Mouse (Mus musculus) embryonic facial prominence, embryonic 13.5 days (tissue): ENCODE measurements around the gene Ccdc33. TPM values are rescaled to one million over a fixed set of nuclear protein-coding genes. Genes with fewer than 3 reads are reported as not detected.

ENCODE experiments used
- ATAC-seq: fragments of 200-750 bp; cut with Nextera tagmentation; 2 replicates; pipeline ENCODE4 v1.8.0; 2017; ENCODE audit warnings: low read depth; ENCODE audit not compliant: insufficient number of reproducible peaks, insufficient read depth, low FRiP score, low TSS enrichment
- H3K27ac ChIP-seq: fragments of 300-500 bp; sonication (generic); 2 replicates; pipeline ENCODE4 v1.5.1; 2015; ENCODE audit warnings: moderate library complexity, mild to moderate bottlenecking, inconsistent platforms
- H3K27me3 ChIP-seq: fragments of 300-500 bp; sonication (generic); 2 replicates; pipeline ENCODE4 v1.6.1; 2015; ENCODE audit warnings: mild to moderate bottlenecking, inconsistent platforms
- H3K36me3 ChIP-seq: fragments of 300-500 bp; sonication (generic); 2 replicates; pipeline ENCODE4 v1.6.1; 2015; ENCODE audit warnings: mild to moderate bottlenecking, inconsistent platforms
- H3K4me1 ChIP-seq: fragments of 300-500 bp; sonication (generic); 2 replicates; pipeline ENCODE4 v1.6.1; 2015; ENCODE audit warnings: inconsistent platforms
- H3K4me2 ChIP-seq: fragments of 300-500 bp; sonication (generic); 2 replicates; pipeline ENCODE4 v1.6.1; 2015; ENCODE audit warnings: moderate library complexity, mild to moderate bottlenecking, inconsistent platforms
- H3K4me3 ChIP-seq: fragments of 300-500 bp; sonication (generic); 2 replicates; pipeline ENCODE4 v1.5.1; 2015; ENCODE audit warnings: mild to moderate bottlenecking, inconsistent platforms
- H3K9ac ChIP-seq: fragments of 300-500 bp; sonication (generic); 2 replicates; pipeline ENCODE4 v1.6.1; 2015; ENCODE audit warnings: mild to moderate bottlenecking, inconsistent platforms
- H3K9me3 ChIP-seq: fragments of 300-500 bp; sonication (generic); 2 replicates; pipeline ENCODE4 v1.6.1; 2016; ENCODE audit warnings: inconsistent platforms
- WGBS: fragments of 180-500 bp; shearing (Covaris S2); methylation state at CpG from one replicate; pipeline ENCODE4 v1.1.7; 2015; ENCODE audit warnings: mixed read lengths; 5-methylcytosine and 5-hydroxymethylcytosine counted together
- polyA plus RNA-seq: library from polyadenylated mRNA; unstranded; fragments of >200 nt; fragmentation: Nextera tagmentation; extraction: Ambion mirVana; gene quantifications from 2 replicates; pipeline ENCODE4 v1.2.1, GENCODE M21; 2015

The Ccdc33 gene
- polyA plus RNA-seq = 0.83 TPM in 1 of 2 replicates, not detected in the other

DNA sequence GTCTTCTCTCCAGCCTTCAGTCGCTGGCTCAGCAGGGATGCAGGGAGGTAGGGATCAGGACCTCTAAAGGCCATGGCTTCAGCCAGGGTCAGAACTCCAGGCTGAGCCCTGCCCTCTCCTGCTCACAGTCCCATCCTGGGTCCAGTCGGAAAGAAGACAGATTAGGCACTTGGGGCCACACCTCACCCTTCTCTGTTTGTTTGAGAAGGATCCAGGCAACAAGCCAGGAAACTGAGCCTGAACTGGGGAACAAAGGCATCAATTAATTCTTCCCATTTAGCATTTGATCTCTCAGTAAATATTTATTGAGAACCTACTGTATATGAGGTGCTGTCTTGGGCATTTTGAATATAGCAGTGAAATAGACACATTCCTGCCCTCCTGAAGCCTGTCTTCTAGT is at the start of gene Ccdc33:
TSS of gene Ccdc33 (minus strand) at position 153 of the 400 bp plus-strand sequence.
- no peak within 1 kb of the TSS for H3K27ac ChIP-seq
- WGBS = 35% methylated on average over 2 of the region's 2 CpGs
- H3K27me3 ChIP-seq = peaks cover 7% of the 10 kb centered on the region

DNA sequence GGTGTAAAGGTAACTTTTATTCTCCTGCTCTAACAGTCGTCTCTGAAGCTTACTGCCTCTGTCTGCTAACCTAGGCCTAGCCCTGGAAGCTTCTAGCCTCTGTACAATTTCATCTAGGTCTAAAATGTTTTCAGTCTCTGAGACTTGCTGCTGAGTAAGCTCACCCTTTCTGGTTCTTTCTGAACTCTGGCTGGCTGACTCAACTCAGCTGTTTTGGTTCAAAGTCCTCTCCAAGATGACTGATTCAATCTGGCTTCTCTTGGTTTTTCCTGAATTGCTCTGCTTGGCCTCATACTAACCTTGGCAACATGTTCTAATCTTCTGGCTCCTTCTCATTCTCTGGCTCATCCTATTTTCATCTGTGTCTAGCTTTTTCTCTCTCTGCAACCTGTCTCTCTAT is 47.2 kb upstream of the Ccdc33 start:
- H3K4me3 ChIP-seq = no peak overlapping the region
- peaks cover 18% of the 10 kb centered on the region for H3K4me1 ChIP-seq
- WGBS = 87% methylated on average over 1 of the region's 1 CpGs
- H3K27me3 ChIP-seq = no peaks in the 10 kb centered on the region
- H3K9ac ChIP-seq = no peak overlapping the region
- H3K4me2 ChIP-seq = no peak overlapping the region
- no peak overlapping the region for H3K27ac ChIP-seq
- H3K9me3 ChIP-seq = peaks cover 7% of the 10 kb centered on the region; the same call in 1 of the 2 replicates
- no peaks in the 10 kb centered on the region for H3K36me3 ChIP-seq
- ATAC-seq = no peak

More for the DNA sequence above, at the start of gene Ccdc33:
- ATAC-seq = no peak
- Histone ChIP-seq H3K4me1 (peaks cover 51% of the 10 kb centered on the region), H3K36me3 (no peaks in the 10 kb centered on the region), H3K4me2 (no peak within 1 kb of the TSS), H3K9me3 (no peaks in the 10 kb centered on the region), H3K4me3 (no peak within 1 kb of the TSS), H3K9ac (no peak within 1 kb of the TSS)

GRCm38 (mm10) chr9:58163146-58163545 is 44.5 kb upstream of the Ccdc33 start:
- Histone ChIP-seq H3K4me1 (peaks cover 28% of the 10 kb centered on the region), H3K4me2 (no peak overlapping the region), H3K4me3 (no peak overlapping the region), H3K9me3 (peaks cover 7% of the 10 kb centered on the region; the same call in 1 of the 2 replicates), H3K9ac (no peak overlapping the region), H3K27ac (no peak overlapping the region), H3K27me3 (no peaks in the 10 kb centered on the region), H3K36me3 (no peaks in the 10 kb centered on the region)
- ATAC-seq = no peak
- WGBS = 69% methylated on average over 5 of the region's 5 CpGs

GRCm38 (mm10) chr9:58162173-58162572 is 43.5 kb upstream of the Ccdc33 start:
- H3K27ac ChIP-seq = no peak overlapping the region
- 88% methylated on average over 3 of the region's 3 CpGs for WGBS
- no peak overlapping the region for H3K9ac ChIP-seq
- H3K27me3 ChIP-seq = no peaks in the 10 kb centered on the region
- H3K4me2 ChIP-seq = no peak overlapping the region
- peaks cover 7% of the 10 kb centered on the region; the same call in 1 of the 2 replicates for H3K9me3 ChIP-seq
- H3K4me3 ChIP-seq = no peak overlapping the region
- H3K36me3 ChIP-seq = no peaks in the 10 kb centered on the region
- peaks cover 37% of the 10 kb centered on the region for H3K4me1 ChIP-seq
- no peak for ATAC-seq

GRCm38 (mm10) chr9:58160315-58160714 is 41.7 kb upstream of the Ccdc33 start:
- Histone ChIP-seq H3K27me3 (no peaks in the 10 kb centered on the region), H3K4me1 (peaks cover 56% of the 10 kb centered on the region), H3K4me2 (no peak overlapping the region), H3K9me3 (no peaks in the 10 kb centered on the region), H3K36me3 (no peaks in the 10 kb centered on the region), H3K9ac (no peak overlapping the region), H3K4me3 (no peak overlapping the region), H3K27ac (peak overlapping the region; percentile 97)
- WGBS = 83% methylated on average over 5 of the region's 5 CpGs
- no peak for ATAC-seq

DNA sequence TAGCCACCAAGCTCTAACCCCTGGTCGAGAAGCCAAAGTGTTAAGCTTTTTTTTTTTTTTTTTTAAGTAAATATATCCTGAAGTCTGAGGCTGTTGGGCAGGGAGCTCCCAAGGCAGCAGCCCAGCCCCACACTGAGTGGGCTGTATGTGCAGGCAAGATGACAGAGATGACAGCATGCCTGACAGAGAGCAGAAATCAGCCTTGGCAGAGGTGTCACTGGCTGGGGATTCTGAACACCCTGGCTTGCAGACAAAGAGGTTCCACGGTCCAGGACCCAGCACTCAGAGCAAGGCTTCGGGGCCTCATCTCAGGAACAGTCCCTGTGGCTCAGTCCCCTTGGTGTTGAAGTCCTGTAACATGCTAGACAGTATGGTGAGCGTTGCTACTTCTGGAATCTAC is 41.2 kb upstream of the Ccdc33 start:
- peak overlapping the region; percentile 64 for H3K4me2 ChIP-seq
- H3K4me3 ChIP-seq = no peak overlapping the region
- no peaks in the 10 kb centered on the region for H3K27me3 ChIP-seq
- peak overlapping the region; percentile 97 for H3K27ac ChIP-seq
- ATAC-seq = no peak
- H3K9ac ChIP-seq = no peak overlapping the region
- peaks cover 60% of the 10 kb centered on the region for H3K4me1 ChIP-seq
- 63% methylated on average over 4 of the region's 4 CpGs for WGBS
- no peaks in the 10 kb centered on the region for H3K36me3 ChIP-seq
- H3K9me3 ChIP-seq = no peaks in the 10 kb centered on the region

DNA sequence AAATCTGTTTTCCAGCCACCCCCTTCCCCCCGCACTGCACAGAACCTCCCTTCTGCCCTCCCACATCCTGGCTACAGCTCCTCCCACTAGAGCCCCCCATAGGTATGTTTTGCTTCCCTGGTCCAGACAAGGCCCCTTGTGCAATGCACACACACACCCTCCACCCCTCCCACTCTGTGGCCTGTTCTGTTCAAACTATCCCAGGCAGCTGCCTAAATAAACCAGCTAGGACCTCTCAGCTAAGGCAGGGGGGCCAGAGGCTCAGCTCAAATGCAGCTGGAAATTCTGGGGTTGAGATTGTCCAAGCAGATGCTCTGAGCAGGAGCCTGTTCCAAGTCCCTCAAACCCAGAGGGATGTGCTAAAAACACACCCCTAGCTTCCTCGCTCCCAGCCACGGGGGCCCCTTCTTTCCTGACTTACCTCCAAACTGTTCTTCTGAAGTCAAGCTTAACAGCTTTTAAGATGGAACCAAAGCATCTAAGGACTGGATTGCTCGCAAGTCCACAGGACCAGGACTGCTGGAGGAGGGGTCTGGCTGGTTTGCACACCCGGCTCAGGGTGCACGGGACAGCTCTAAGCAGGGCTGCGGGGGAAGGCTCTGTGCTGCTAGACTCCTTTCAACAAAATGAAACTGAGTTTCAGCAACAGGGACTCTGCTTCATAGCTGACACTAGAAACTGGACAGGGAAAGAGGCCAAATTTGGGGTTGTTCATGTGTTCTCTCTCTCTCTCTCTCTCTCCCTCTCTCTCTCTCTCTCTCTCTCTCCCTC is 40.1 kb upstream of the Ccdc33 start:
- peak overlapping the region; percentile 64 for H3K9ac ChIP-seq
- H3K27me3 ChIP-seq = no peaks in the 10 kb centered on the region
- no peaks in the 10 kb centered on the region for H3K9me3 ChIP-seq
- peak overlapping the region; percentile 97 for H3K27ac ChIP-seq
- peak; percentile 81 for ATAC-seq
- H3K4me2 ChIP-seq = peak overlapping the region; percentile 64
- 12% methylated on average over 7 of the region's 7 CpGs for WGBS
- H3K4me3 ChIP-seq = peak overlapping the region; percentile 38
- no peaks in the 10 kb centered on the region for H3K36me3 ChIP-seq
- peaks cover 72% of the 10 kb centered on the region for H3K4me1 ChIP-seq

DNA sequence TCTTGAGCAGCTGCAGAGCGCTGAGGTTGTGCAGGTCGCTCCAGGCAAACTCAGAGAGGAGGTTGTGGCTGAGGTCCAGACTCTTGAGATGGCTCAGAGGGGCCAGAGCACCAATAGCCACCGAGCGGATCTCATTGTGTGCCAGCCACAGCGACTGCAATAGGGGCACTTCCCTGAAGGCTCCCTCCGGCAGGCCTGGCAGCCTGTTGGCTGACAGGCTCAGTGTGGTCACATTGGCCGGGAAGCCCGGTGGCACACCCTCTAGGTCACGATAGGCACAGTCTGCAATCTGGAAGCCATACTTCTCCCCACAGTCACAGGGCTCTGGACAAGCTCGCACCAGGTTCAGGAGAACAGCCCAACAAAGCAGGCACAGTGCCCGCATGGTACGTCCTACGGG is 39.2 kb upstream of the Ccdc33 start:
- no peak for ATAC-seq

GRCm38 (mm10) chr9:58156819-58157560 is 38.4 kb upstream of the Ccdc33 start:
- ATAC-seq = no peak
- Histone ChIP-seq H3K9ac (peak overlapping the region; percentile 56), H3K4me3 (peak overlapping the region; percentile 11), H3K4me1 (peaks cover 78% of the 10 kb centered on the region), H3K36me3 (peaks cover 5% of the 10 kb centered on the region; the same call in 1 of the 2 replicates), H3K27me3 (no peaks in the 10 kb centered on the region), H3K9me3 (no peaks in the 10 kb centered on the region), H3K27ac (peak overlapping the region; percentile 97; the same call in 1 of the 2 replicates), H3K4me2 (peak overlapping the region; percentile 64)
- 83% methylated on average over 22 of the region's 22 CpGs for WGBS

More for the DNA sequence above, 39.2 kb upstream of the Ccdc33 start:
- Histone ChIP-seq H3K4me2 (peak overlapping the region; percentile 64), H3K9me3 (no peaks in the 10 kb centered on the region), H3K4me1 (peaks cover 79% of the 10 kb centered on the region), H3K27ac (peak overlapping the region; percentile 97), H3K4me3 (peak overlapping the region; percentile 38), H3K9ac (peak overlapping the region; percentile 64), H3K36me3 (no peaks in the 10 kb centered on the region), H3K27me3 (no peaks in the 10 kb centered on the region)
- 76% methylated on average over 13 of the region's 13 CpGs for WGBS

- ATAC-seq = no peak
- peaks cover 76% of the 10 kb centered on the region for H3K4me1 ChIP-seq
- H3K27me3 ChIP-seq = no peaks in the 10 kb centered on the region
- no peak overlapping the region for H3K4me3 ChIP-seq
- peak overlapping the region; percentile 48; the same call in 1 of the 2 replicates for H3K27ac ChIP-seq
- H3K9ac ChIP-seq = peak overlapping the region; percentile 11; the same call in 1 of the 2 replicates
- peaks cover 12% of the 10 kb centered on the region; the same call in 1 of the 2 replicates for H3K36me3 ChIP-seq
- no peaks in the 10 kb centered on the region for H3K9me3 ChIP-seq
- WGBS = 43% methylated on average over 3 of the region's 3 CpGs
- peak overlapping the region; percentile 64 for H3K4me2 ChIP-seq
Measured at GRCm38 (mm10) chr9:58155366-58155765, 36.7 kb upstream of the Ccdc33 start.

- peaks cover 12% of the 10 kb centered on the region; the same call in 1 of the 2 replicates for H3K36me3 ChIP-seq
- no peaks in the 10 kb centered on the region for H3K27me3 ChIP-seq
- no peak for ATAC-seq
- H3K4me1 ChIP-seq = peaks cover 58% of the 10 kb centered on the region
- H3K4me2 ChIP-seq = peak overlapping the region; percentile 1; the same call in 1 of the 2 replicates
- no peak overlapping the region for H3K4me3 ChIP-seq
- H3K27ac ChIP-seq = peak overlapping the region; percentile 76
- peak overlapping the region; percentile 46; the same call in 1 of the 2 replicates for H3K9ac ChIP-seq
- 67% methylated on average over 3 of the region's 3 CpGs for WGBS
- H3K9me3 ChIP-seq = no peaks in the 10 kb centered on the region
Measured at GRCm38 (mm10) chr9:58153095-58153494, 34.5 kb upstream of the Ccdc33 start.
